Mouse (Mus musculus) kidney, postnatal 10 days (tissue): ENCODE measurements at regions not wholly inside any gene's neighbourhood (a gene's known extent, or its start where the extent isn't known, plus 50 kb on each side); places are given as distances from the start of the nearest gene placed in this dataset.

Source experiments
- DNase-seq: peaks from one replicate; pipeline ENCODE4 v3.0.0; 2021; ENCODE audit warnings: mixed read lengths

- peak; percentile 8 for DNase-seq
Observed at GRCm38 (mm10) chr16:42676406-42677075, 199.1 kb upstream of the Zbtb20 start.

GRCm38 (mm10) chr16:42675031-42675430, 200.7 kb upstream of the Zbtb20 start:
- DNase-seq, result no peak

- no peak for DNase-seq
Observed at GRCm38 (mm10) chr16:42666601-42667000, 209.1 kb upstream of the Zbtb20 start.

GRCm38 (mm10) chr16:42651904-42652732, 223.6 kb upstream of the Zbtb20 start:
- no peak for DNase-seq

- DNase-seq, result no peak
Observed at GRCm38 (mm10) chr16:42649767-42650166, 225.9 kb upstream of the Zbtb20 start.

GRCm38 (mm10) chr16:42648531-42649142, 227.0 kb upstream of the Zbtb20 start:
- no peak for DNase-seq

- no peak for DNase-seq
Observed at GRCm38 (mm10) chr16:42647762-42648161, 227.9 kb upstream of the Zbtb20 start.

GRCm38 (mm10) chr16:42635766-42636165, 239.9 kb upstream of the Zbtb20 start:
- no peak for DNase-seq

- no peak for DNase-seq
Observed at GRCm38 (mm10) chr16:42627675-42628074, 248.0 kb upstream of the Zbtb20 start.

- DNase-seq, result no peak
Observed at GRCm38 (mm10) chr16:42615920-42616319, 259.8 kb upstream of the Zbtb20 start.

GRCm38 (mm10) chr16:42612011-42612410, 263.7 kb upstream of the Zbtb20 start:
- no peak for DNase-seq

GRCm38 (mm10) chr16:42608336-42608735, 267.3 kb upstream of the Zbtb20 start:
- no peak for DNase-seq

- DNase-seq, result no peak
Observed at GRCm38 (mm10) chr16:42592321-42592720, 251.9 kb upstream of the Gap43 start.

GRCm38 (mm10) chr16:42591530-42591929, 251.1 kb upstream of the Gap43 start:
- no peak for DNase-seq

- no peak for DNase-seq
Observed at GRCm38 (mm10) chr16:42586196-42586595, 245.7 kb upstream of the Gap43 start.

GRCm38 (mm10) chr16:42575517-42575946, 235.1 kb upstream of the Gap43 start:
- no peak for DNase-seq

GRCm38 (mm10) chr16:42574978-42575377, 234.5 kb upstream of the Gap43 start:
- DNase-seq, result no peak

- no peak for DNase-seq
Observed at GRCm38 (mm10) chr16:42570246-42570996, 230.0 kb upstream of the Gap43 start.

GRCm38 (mm10) chr16:42569335-42569734, 228.9 kb upstream of the Gap43 start:
- DNase-seq, result no peak

GRCm38 (mm10) chr16:42549591-42549990, 209.1 kb upstream of the Gap43 start:
- DNase-seq, result no peak

GRCm38 (mm10) chr16:42546229-42547163, 206.0 kb upstream of the Gap43 start:
- DNase-seq, result no peak

- no peak for DNase-seq
Observed at GRCm38 (mm10) chr16:42517321-42517720, 176.9 kb upstream of the Gap43 start.
